Mouse (Mus musculus) left cerebral cortex, postnatal 10 days (tissue): ENCODE measurements around the gene Paqr9. TPM values are rescaled to one million over a fixed set of nuclear protein-coding genes. Genes with fewer than 3 reads are reported as not detected.
"Not testable (repeated sequence)": the region's sequence is repeated elsewhere in the genome, so short reads cannot be mapped to it uniquely, and the experiment has no call there.

Source experiments
- DNase-seq, 2 experiments: peaks; one replicate each; pipeline ENCODE4 v3.0.0; 2021 to 2022; ENCODE audit warnings: low spot score in 2 of 2, mixed read lengths in 1 of 2; ENCODE audit errors: extremely low spot score in 1 of 2
- intact Hi-C: fragments of 180-260 bp; cut with DNase I; formaldehyde crosslinking; loops from one replicate; pipeline ENCODE4 v1.15.1; 2025
- total RNA-seq, 2 experiments: library from RNA; stranded (reverse); gene quantifications; 2 replicates each; pipeline ENCODE4 v1.2.3; 2021

The Paqr9 gene
- 10 to 100 TPM; 38.1 to 38.8 TPM for total RNA-seq

DNA sequence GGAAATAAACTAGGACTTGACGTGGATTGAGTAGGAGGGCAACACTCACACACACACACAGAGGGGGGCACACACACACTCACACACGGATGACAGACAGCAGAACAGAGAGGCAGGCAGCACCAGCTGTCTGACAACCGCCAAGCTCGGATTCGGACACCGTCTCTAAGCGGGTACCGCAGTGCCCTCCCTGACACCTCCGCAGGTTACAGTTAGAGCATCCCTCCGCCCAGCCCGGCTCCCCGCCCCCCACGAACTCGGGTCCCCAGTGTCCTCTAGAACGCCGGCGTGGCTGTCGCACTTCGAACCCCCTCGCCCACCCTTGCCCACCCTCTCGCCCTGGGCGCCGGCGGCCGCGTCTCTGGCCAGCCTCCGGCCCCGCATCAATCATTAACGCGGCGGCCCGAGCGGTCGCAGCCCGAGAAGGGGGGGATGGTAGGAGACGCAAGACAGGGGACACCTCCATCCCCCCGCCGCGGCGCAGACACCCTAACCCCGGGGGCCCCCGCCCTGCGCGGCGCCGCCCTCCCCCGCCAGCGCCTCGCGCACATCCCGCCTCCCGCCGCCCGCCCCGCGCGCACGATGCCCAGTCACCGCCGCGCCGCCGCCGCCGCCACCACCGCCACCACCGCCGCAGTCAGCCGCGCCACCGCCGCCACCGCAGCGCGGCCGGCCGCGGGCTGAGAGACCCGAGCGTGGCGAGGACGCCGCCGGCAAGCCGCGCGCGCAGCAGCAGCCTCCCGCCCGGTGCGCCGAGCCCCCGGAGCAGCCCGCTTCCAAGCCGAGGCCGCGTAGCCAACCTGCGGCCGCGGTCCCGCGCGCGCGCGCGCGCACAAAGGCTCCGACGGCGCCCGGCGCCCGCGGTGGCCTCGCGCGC, at the start of gene Paqr9:
TSS of gene Paqr9 (plus strand) at position 599 of the 877 bp plus-strand sequence.
- intact Hi-C loops: no loop called here
- peak; percentile 27 to 78 for DNase-seq

- DNase-seq: peak in 1 of 2 experiments; percentile 30
- intact Hi-C loops: no loop called here
Observed at GRCm38 (mm10) chr9:95510693-95511404, 48.6 kb upstream of the Paqr9 start.

DNA sequence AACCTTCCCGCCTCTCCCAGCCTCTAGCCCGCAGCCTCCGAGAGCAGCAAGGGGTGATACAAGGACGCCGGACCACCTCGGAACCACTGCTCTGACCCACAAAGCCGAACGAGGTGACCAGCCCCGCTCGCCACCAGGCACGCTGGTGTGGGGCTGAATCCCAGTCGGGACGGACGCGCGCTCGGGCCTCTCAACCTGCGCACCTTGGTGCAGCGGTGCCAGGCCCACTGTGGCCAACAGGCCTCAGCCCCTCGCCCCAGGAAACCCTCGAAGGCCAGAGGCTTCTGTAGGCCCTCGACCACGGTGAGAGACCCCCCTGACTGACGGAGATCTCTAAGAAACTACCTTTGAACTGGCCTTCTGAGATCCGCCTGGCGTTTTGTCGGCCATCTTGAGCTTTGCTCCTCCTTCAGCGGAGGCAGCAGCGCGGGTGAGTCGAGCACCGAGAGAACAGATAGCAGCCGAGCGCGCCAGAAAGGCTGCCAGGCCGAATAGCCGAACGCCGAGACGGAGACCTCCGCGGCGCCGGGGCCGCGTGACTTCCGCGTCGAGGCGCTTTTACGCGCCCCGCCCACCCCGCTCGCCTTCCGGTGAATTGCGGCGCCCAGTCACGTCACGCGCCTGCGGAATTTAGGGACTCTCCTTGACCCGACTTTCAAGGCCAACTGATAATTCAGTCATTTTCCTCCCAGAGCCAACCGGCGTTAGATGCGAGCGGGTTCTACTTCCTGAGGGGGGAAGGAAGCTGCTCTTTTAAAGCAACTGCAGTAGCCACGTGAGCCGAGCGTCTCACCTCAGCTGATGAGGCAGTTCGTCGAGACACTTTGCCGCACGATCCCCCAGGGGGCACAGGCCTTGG, 47.8 kb upstream of the Paqr9 start, which contains the start of gene U2surp:
TSS of gene U2surp (minus strand) at position 525 of the 859 bp plus-strand sequence.
- peak; percentile 96 to 98 for DNase-seq
- intact Hi-C loops: no loop called here

GRCm38 (mm10) chr9:95512331-95513030, 47.0 kb upstream of the Paqr9 start:
- DNase-seq: no peak
- intact Hi-C loops: no loop called here

DNA sequence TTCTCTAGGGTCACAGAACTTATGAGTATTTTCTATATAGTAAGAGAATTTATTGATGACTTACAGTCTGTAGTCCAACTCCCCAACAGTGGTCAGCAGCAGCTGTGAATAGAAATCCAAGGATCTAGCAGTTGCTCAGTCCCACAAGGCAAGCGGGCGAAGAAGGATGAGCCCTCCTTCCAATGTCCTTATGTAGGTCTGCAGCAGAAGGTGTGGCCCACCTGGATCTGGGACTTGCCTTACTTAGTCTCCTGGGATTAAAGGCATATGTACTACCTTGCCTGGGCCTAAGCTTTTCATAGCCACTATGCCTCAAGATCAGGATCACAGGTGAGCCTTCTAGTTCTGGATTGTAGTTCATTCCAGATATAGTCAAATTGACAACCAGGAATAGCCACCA, 45.7 kb upstream of the Paqr9 start:
- intact Hi-C loops: no loop called here
- no peak for DNase-seq

DNA sequence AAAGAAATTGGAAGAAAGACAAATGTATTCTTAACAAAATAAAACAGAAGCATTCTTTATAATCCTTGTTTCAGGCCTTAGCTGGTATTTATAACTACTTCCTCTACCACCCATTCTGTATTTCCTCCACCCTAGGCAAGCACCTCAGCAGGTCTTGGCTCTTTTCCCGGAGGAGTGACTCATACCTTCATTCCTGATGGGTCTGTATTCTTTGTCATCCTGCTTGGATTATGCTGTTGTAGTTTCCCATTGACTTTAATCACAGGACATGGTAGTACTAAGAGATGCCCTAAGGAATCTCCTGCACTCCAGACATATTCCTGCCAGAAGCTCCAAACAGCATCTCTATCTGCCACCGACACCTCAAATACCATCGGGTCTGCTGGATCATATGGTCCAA, 45.1 kb upstream of the Paqr9 start:
- intact Hi-C loops, DNase-seq: not testable (repeated sequence)

- intact Hi-C loops: loop anchor here (10.0 kb wide), 1 partner anchor 334 kb away; the partner anchor contains the start of gene Atr
- DNase-seq: no peak
Observed at GRCm38 (mm10) chr9:95520563-95520962, 38.9 kb upstream of the Paqr9 start.

- no peak for DNase-seq
- intact Hi-C loops: loop anchor here (10.0 kb wide), 1 partner anchor 334 kb away; the partner anchor contains the start of gene Atr
Observed at GRCm38 (mm10) chr9:95521031-95521430, 38.4 kb upstream of the Paqr9 start.

DNA sequence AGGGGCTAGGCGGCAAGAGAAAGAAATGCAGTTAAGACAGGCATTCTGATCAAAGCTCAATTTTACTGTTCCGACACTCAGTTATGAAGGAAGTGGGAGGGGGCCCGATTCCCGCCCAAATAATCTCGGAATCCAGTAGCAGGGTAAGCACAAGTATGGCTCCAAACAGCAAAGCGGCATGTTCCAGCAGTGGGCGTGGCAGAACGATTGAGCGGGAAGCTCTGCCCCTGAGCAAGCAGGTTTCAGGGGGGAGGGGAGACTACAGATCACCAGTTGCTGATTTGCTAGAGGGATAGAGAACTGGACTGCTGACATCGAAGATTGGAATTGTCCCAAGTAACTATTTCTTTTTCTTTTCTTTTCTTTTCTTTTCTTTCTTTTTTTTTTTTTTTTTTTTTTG, 37.9 kb upstream of the Paqr9 start:
- DNase-seq: peak in 1 of 2 experiments; percentile 31
- intact Hi-C loops: loop anchor here (10.0 kb wide), 1 partner anchor 333 kb away; the partner anchor contains the start of gene Atr

- no peak for DNase-seq
- intact Hi-C loops: loop anchor here (10.0 kb wide), 1 partner anchor 332 kb away; the partner anchor contains the start of gene Atr
Observed at GRCm38 (mm10) chr9:95522561-95522960, 36.9 kb upstream of the Paqr9 start.

DNA sequence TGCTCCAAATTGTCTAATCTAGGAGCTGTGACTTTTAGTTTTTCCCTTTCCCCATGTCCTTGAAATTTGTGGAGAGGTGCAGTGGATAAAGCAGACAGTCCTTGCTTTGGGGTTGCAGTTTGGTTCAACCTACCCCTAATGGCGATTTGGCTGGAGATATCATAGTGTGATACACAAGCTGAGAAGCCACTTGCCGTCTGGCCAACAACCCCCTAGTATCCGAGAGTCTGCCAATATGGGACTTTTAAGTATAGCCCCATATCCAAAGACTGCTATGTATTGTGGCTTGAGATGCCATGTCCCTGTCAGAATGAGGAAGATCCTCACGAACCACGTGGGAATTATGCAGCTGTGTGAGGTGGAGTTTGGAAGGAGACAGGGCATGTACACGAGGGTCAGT, 34.1 kb upstream of the Paqr9 start:
- intact Hi-C loops: loop anchor here (10.0 kb wide), 1 partner anchor 329 kb away; the partner anchor contains the start of gene Atr
- no peak for DNase-seq

GRCm38 (mm10) chr9:95525961-95526360, 33.5 kb upstream of the Paqr9 start:
- intact Hi-C loops: loop anchor here (10.0 kb wide), 1 partner anchor 329 kb away; the partner anchor contains the start of gene Atr
- DNase-seq: peak in 1 of 2 experiments; percentile 46

DNA sequence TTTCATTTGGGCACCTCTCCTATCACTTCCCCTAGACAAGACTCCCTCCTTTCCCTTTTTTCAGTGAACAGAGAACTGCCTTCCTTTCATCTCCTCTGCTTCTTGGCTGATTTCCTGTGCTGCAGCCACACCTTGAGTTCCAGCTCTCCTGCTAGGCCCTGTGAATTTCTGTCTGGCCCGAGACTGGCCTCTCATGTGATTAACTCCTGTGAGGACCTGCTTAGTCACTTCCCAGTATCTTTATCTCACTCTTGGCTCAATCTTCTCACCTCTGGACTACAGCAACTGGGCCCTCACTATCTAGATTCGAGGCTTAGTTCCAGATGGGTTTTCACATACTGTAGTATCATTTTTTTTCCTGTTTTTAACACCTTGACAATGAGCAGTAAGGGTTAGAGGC, 31.8 kb upstream of the Paqr9 start:
- intact Hi-C loops: loop anchor here (10.0 kb wide), 1 partner anchor 327 kb away; the partner anchor contains the start of gene Atr
- DNase-seq: no peak

DNA sequence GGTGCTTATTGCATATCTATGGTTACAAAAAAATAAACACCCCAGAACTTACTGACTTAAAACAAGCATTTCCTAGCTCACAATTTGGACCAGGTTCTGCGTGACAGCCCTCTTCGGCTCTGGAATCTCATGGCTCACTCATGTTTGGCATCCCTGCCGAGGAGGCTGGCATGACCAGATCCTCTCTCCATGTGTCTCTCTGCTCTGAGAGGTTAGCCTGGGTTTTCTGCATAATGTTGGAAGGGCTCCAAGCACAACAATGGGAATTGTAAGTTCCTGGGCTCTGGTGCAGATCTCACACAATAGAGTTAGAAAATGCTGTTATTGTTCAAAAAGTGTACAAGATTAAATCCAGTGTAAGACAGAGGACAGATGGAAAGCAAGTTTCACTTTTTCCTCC, 28.3 kb upstream of the Paqr9 start:
- DNase-seq: no peak
- intact Hi-C loops: loop anchor here (5.0 kb wide), 1 partner anchor 166 kb away; no protein-coding TSS in a partner anchor

- intact Hi-C loops: loop anchor here (5.0 kb wide), 1 partner anchor 163 kb away; no protein-coding TSS in a partner anchor
- no peak for DNase-seq
Observed at GRCm38 (mm10) chr9:95533817-95534216, 25.6 kb upstream of the Paqr9 start.

DNA sequence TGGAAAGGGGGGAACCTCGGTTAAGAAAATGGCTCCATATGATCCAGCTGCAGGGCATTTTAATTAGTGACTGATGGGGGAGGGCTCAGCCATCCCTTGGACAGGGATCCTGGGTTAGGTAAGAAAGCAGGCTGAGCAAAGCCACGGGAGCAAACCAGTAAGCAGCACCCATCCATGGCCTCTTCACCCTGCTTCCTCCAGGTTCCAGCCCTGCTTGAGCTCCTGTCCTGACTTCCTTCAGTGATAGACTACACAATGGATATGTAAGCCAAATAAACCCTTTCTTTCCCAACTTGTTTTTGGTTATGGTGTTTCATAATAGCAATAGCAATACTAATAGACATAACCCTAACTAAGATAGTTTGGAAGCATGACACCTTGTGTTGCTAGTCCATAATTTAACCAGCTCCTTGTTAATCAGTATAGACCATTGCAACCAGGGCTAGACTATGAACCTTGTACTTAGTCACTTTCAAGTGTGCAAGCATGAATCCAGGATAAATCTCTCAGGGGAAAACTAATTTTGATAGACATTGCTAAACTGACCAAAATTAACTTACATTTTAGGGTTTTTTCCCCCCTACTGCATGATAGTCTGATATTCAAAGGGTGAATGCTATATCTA, 20.2 kb upstream of the Paqr9 start:
- intact Hi-C loops: no loop called here
- DNase-seq: no peak

GRCm38 (mm10) chr9:95540487-95540886, 19.0 kb upstream of the Paqr9 start:
- intact Hi-C loops: no loop called here
- peak in 1 of 2 experiments; percentile 43 for DNase-seq
